Comparison of ENCODE assay signal across 29 mouse cellular contexts in genomic region chr1:93173665-93174064, GRCm38 (mm10). TPM values are rescaled to one million over a fixed set of nuclear protein-coding genes. Genes with fewer than 3 reads are reported as not detected.
DNase-seq lines count a peak whose midpoint lies in the region.
"Had no signal": no experiment of that assay in that cellular context is flagged by ENCODE, and none has a peak within 500 bp of the region (broad histone marks: within the 10 kb centered on the region; RNA-seq: fewer than 3 reads in every experiment).

No protein-coding gene starts in this region.

- no peak overlapping the region for H3K4me3 ChIP-seq in limb, embryonic 10.5 days
- H3K4me3 ChIP-seq: heart, embryonic 12.5 days; hindbrain, embryonic 10.5 days; intestine, embryonic 15.5 days; liver, embryonic 15.5 days; lung, embryonic 15.5 days; midbrain, embryonic 10.5 days; neural tube, embryonic 15.5 days had no signal

- no peaks in the 10 kb centered on the region for H3K9me3 ChIP-seq in limb, embryonic 10.5 days (replicated peaks)
- H3K9me3 ChIP-seq: G1E; heart, embryonic 12.5 days; hindbrain, embryonic 10.5 days; intestine, embryonic 15.5 days; liver, embryonic 15.5 days; lung, embryonic 15.5 days; midbrain, embryonic 10.5 days; neural tube, embryonic 15.5 days had no signal

- peaks cover 47% of the 10 kb centered on the region for H3K4me1 ChIP-seq in limb, embryonic 10.5 days
- H3K4me1 ChIP-seq: liver, embryonic 15.5 days had no signal

- 71% methylated on average over 4 of the region's 4 CpGs for WGBS in limb, embryonic 10.5 days

- H3K27ac ChIP-seq in limb, embryonic 10.5 days = peak overlapping the region; percentile 38; the same call in 1 of the 2 replicates
- H3K27ac ChIP-seq: hindbrain, embryonic 10.5 days; intestine, embryonic 15.5 days; liver, embryonic 15.5 days; lung, embryonic 15.5 days; macrophage; midbrain, embryonic 10.5 days; neural tube, embryonic 15.5 days had no signal

- H3K27me3 ChIP-seq in limb, embryonic 10.5 days (ENCODE audit: low read depth, poor library complexity, severe bottlenecking) = peaks cover 11% of the 10 kb centered on the region; the same call in 1 of the 2 replicates
- H3K27me3 ChIP-seq: neural tube, embryonic 15.5 days had no signal

- no peaks in the 10 kb centered on the region for H3K36me3 ChIP-seq in limb, embryonic 10.5 days
- H3K36me3 ChIP-seq: G1E; heart, embryonic 12.5 days; hindbrain, embryonic 10.5 days; intestine, embryonic 15.5 days; liver, embryonic 15.5 days; lung, embryonic 15.5 days; midbrain, embryonic 10.5 days; neural tube, embryonic 15.5 days had no signal

- peak; percentile 46 for DNase-seq in adrenal gland, adult 2 months
- no peak for DNase-seq in adrenal gland, adult 18-20 months (ENCODE audit: low spot score in 2 of 2)
- peak; percentile 38 for DNase-seq in urinary bladder, postnatal 14 days (ENCODE audit: low spot score)
- DNase-seq in urinary bladder, postnatal 36 days (ENCODE audit: low spot score in 2 of 2) = no peak
- no peak for DNase-seq in limb, embryonic 10.5 days (ENCODE audit: low spot score)
- DNase-seq in cerebellum, adult 9-10 months = no peak
- no peak for DNase-seq in left cerebral cortex, adult 9 months (ENCODE audit: low spot score in 2 of 2)
- DNase-seq in thymus, postnatal 25 days = no peak

RNA-seq across cellular contexts. Expression of gene Crocc2, which starts 5.1 kb away (rescaled TPM):
- total RNA-seq in adrenal gland, adult 2 months (2021) = not detected
- polyA plus RNA-seq in adrenal gland, adult 2 months (2012; rRNA removed) = 0.02 TPM in 1 of 2 replicates, not detected in the other
- total RNA-seq in adrenal gland, adult 18-20 months (2021) = under 1 TPM in 1 of 2 experiments, not detected in 1; 0.03 TPM
- 0.33 and 0.34 TPM in 2 replicates for polyA plus RNA-seq in limb, embryonic 10.5 days (2016; fragmentation: Nextera tagmentation; extraction: Ambion mirVana)
- total RNA-seq: CH12.LX; gastrocnemius, postnatal 25 days had no signal
- polyA plus RNA-seq: G1E; liver, embryonic 15.5 days; macrophage had no signal

RNA-seq across cellular contexts. Expression of gene 2310007B03Rik, which starts 12.9 kb away (rescaled TPM):
- total RNA-seq in adrenal gland, adult 2 months (2021) = not detected
- not detected in 2 replicates for polyA plus RNA-seq in adrenal gland, adult 2 months (2012; rRNA removed)
- total RNA-seq in adrenal gland, adult 18-20 months (2021) = not detected
- polyA plus RNA-seq in limb, embryonic 10.5 days (2016; fragmentation: Nextera tagmentation; extraction: Ambion mirVana) = 0.74 and 1.4 TPM in 2 replicates
- total RNA-seq: gastrocnemius, postnatal 25 days; heart, postnatal 10 days; layer of hippocampus, adult 8-10 months; layer of hippocampus, postnatal 36 days; left cerebral cortex, postnatal 25 days had no signal
- polyA plus RNA-seq: G1E; heart, embryonic 12.5 days; macrophage; spleen, adult 2 months had no signal

RNA-seq across cellular contexts. Expression of gene Agxt, which starts 38.6 kb away (rescaled TPM):
- under 1 TPM in 1 of 2 experiments, not detected in 1; 0.92 TPM for total RNA-seq in adrenal gland, adult 2 months (2021)
- polyA plus RNA-seq in adrenal gland, adult 2 months (2012; rRNA removed) = 0.44 TPM in 1 of 2 replicates, not detected in the other
- not detected for total RNA-seq in adrenal gland, adult 18-20 months (2021)
- polyA plus RNA-seq in limb, embryonic 10.5 days (2016; fragmentation: Nextera tagmentation; extraction: Ambion mirVana) = 0.11 TPM in 1 of 2 replicates, not detected in the other
- total RNA-seq: CH12.LX; G1E; gastrocnemius, postnatal 25 days; heart, adult 18-20 months; heart, postnatal 10 days; layer of hippocampus, adult 8-10 months; layer of hippocampus, postnatal 36 days; left cerebral cortex, postnatal 25 days; midbrain, postnatal 0 days had no signal
- polyA plus RNA-seq: embryonic facial prominence, embryonic 11.5 days; forebrain, embryonic 14.5 days; G1E; heart, embryonic 12.5 days; hindbrain, embryonic 10.5 days; hindbrain, embryonic 16.5 days; lung, embryonic 15.5 days; macrophage; midbrain, embryonic 10.5 days; midbrain, postnatal 0 days; neural tube, embryonic 15.5 days; spleen, adult 2 months had no signal

Comparison
In these comparisons a context has a peak if more than half of its experiments do, and no peak if none do; other contexts are left out.
1. DNase-seq: peak in adrenal gland, adult 2 months (single experiment) and urinary bladder, postnatal 14 days (single experiment); none in adrenal gland, adult 18-20 months (0 of 2), urinary bladder, postnatal 36 days (0 of 2), limb, embryonic 10.5 days (single experiment), cerebellum, adult 9-10 months (single experiment), left cerebral cortex, adult 9 months (0 of 2) and thymus, postnatal 25 days (single experiment).